Mouse (Mus musculus) adrenal gland, postnatal 4 days (tissue): ENCODE data around the gene Clstn2. TPM values are rescaled to one million over a fixed set of nuclear protein-coding genes. Genes with fewer than 3 reads are reported as not detected.

Experiments
- DNase-seq, 2 experiments: peaks; one replicate each; pipeline ENCODE4 v3.0.0; 2021 to 2022; ENCODE audit warnings: low spot score in 2 of 2, mixed read lengths in 2 of 2
- long read RNA-seq, 2 experiments: library from polyadenylated mRNA; stranded (forward); transcript quantifications; one replicate each; pipeline ENCODE4 v2.0.0; 2021
- total RNA-seq, 2 experiments: library from RNA; stranded (reverse); gene quantifications; 2 replicates each; pipeline ENCODE4 v1.2.3; 2021

The Clstn2 gene
- total RNA-seq = 1 to 10 TPM; 4.3 to 4.6 TPM
- long read RNA-seq, experiment 1, partial matches to known transcripts = 1 of 2 reads
- long read RNA-seq, experiment 1, other reads (novel, unspliced or antisense) = 1 of 2 reads
- long read RNA-seq, experiment 2, partial matches to known transcripts = 0 of 2 reads
- long read RNA-seq, experiment 2, other reads (novel, unspliced or antisense) = 2 of 2 reads

DNA sequence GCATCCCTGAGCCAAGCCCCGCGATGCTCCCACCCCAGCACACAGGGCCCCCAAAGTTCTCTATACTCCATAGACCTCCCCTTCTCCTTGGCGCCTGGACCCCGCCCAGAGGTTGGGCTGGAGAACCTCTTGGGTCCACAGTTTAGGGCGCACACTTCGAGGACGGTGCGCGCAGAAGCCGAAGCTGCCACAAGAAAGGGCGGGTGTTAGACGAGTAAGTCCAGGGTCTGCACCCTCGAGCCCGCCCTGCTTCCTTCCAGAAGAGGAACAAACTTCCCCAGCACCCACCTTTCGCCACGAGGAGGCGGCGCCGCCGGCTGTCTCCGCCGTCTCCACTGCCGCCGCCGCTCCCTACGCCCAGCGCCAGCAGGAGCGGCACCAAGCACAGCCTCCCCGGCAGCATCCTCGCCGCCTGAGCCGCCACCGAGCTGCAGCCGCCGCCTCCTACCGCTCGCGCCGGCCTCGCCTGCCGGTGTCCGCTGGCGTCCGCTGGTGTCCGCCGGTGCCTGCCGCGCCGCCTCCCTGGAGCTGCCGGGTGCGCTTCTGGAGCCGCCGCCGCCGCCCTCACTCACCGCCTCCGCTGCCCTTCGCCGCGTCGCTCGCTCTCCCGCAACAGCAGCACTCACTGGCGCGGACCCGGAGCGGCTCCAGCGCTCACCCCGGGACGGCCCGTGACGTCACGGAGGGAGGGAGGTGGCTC lies at the start of gene Clstn2:
Clstn2 (minus strand) TSS at position 609 of the 700 bp plus-strand sequence.
- DNase-seq = no peak

- DNase-seq = no peak
Observed at GRCm38 (mm10) chr9:98067767-98068166, 34.8 kb upstream of the Clstn2 start.

DNA sequence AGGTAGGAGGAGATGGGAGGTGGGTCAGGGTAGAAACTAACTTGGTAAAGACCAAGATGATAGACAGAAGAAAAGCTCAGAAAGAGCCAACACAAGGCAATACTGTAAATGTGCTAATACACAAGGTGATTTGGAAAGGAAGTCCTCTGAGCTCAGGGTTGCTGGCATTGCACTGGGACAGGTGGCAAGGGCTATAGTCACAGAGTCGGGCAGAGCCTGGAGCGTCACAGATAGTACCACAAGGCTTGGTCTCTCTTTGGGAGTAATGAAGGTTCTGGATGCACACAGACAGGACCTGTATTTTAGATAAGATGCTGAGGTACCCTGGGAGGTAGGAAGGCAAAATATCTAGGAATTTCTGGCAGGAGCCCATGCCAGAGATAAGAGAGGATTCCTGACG lies 28.7 kb upstream of the Clstn2 start:
- no peak for DNase-seq

GRCm38 (mm10) chr9:98057291-98057690 lies 24.3 kb upstream of the Clstn2 start:
- DNase-seq = no peak

DNA sequence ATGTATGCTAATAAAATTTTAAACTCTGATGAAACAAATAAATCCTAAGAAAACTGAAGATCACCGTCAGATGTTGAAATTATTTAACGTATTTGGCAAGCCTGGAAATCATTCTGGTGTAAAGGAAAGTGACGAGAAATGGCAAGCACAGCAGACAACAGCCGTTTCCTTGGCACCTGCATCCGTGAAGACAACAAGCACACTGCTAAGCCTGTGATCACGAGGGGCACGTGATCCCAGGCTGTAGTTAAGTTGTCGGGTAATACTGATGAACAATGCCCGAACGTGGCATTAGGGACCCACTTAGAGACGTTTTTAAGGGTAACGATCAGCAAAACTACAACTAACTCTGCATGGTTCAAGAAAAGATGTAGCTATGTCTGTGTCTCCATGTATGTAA lies 18.4 kb upstream of the Clstn2 start:
- no peak for DNase-seq

GRCm38 (mm10) chr9:98033273-98033855 lies 383 bp upstream of the Clstn2 start:
- DNase-seq = peak in 1 of 2 experiments; percentile 11

DNA sequence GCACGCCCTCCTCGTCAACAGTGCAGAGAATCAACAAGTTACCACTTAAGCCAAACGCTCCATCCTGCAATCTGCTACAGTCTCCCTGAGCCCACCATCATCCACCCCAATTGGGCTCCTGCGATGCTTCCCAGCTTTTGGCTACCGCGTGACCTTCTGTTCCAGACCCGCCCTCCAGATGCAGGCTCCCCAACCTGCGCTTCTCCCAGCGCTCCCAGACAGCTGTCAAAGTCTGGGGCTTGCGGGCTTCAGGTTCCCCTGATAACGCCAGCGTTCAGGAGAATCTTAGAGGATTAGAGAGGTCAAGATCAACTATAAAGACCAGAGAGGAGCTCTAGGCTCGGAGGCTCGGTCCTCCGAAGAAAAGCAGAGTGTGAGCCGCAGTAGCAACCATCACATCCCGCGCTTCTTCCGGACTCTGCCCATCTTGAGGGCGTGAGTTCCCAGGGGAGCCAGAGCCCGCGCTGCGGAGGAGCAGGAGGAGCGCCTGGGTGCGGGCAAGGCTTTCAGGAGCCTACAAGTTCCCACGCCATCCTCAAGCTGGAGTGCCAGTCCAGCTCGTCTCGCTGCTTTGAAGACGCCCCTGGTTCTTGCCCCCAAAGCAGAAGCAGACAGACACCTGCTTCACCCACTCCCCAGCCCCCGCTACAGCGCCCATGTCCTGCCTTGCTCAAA lies 946 bp downstream of the Clstn2 start:
- DNase-seq = no peak

GRCm38 (mm10) chr9:98030715-98031114 lies 2.3 kb downstream of the Clstn2 start:
- DNase-seq = no peak

GRCm38 (mm10) chr9:98025548-98025947 lies 7.4 kb downstream of the Clstn2 start:
- no peak for DNase-seq

DNA sequence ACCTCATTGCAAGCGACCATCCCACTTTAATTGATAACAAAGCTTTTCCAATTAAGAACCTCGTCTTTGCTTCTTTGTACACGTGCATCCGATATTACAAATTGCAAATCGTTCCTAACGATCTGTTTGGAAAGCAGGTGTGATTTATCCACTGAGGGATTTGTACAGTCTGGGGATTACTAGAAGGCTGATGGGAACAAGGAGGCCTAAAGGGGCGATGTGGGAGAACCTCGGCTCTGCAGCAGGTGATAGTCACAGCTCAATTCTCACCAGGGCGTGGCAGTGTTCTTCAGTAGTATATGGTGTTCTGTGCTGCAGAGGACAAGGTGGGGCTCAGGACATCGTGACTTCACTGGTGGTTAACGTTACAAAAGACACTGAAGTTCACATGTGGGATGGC lies 9.9 kb downstream of the Clstn2 start:
- DNase-seq = no peak

DNA sequence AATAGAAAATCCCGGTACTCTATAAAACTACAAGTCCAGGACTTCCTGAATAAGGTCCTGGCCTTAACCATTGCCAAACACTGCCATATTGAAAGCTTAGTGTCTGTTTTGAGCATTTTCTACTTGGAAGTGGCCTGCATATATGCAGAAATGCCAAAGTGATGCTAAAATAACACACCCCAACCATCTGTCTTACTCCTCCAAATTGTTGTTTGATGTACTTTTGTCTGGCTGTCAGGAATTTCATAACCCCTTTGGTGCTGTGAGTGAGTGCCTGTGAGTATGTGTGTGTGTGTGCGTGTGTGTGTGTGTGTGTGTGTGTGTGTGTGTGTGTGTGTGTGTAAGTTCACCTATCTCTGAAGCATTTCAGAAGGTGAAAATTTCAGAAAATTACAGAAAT lies 13.1 kb downstream of the Clstn2 start:
- DNase-seq = no peak

GRCm38 (mm10) chr9:98018687-98019086 lies 14.3 kb downstream of the Clstn2 start:
- DNase-seq = no peak

DNA sequence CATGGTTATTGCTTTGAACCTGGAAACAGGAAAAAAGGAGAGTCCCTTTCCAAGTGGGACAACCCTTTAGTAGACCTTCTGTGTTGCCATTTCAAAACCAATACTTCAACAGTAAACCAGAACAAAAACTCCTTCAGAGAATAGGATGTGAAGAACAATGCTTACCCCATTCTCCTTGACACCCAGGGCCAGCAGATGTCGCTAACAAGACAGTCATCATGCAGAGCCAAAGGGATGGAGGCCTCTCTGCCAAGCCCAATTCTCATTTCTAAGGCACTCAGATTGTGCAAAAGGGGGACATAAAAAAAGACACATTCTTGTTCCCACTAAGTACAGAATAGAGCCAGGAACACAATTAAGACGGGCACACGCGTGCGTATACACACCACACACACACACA lies 16.4 kb downstream of the Clstn2 start:
- no peak for DNase-seq

DNA sequence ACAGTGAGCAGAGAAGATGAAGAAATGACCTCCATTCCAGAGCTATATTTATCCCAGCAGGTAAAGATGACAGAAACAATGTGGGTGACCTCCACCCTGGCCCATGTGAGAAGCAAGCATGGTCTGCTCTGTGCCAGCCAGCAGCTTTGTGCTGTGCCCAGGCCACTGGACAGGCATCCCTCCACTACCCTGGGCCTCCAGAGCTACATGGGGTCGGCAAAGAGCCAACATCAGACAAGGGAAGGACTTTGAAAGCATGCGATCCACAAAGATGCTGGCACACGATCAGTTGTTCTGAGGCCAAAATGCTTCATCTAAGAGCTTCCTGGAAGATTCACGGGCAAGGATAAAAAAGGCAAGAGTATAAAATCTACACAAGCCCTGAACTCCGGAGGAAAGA lies 36.6 kb downstream of the Clstn2 start:
- DNase-seq = peak in 1 of 2 experiments; percentile 6

GRCm38 (mm10) chr9:97995723-97996122 lies 37.3 kb downstream of the Clstn2 start:
- DNase-seq = no peak

GRCm38 (mm10) chr9:97992131-97992530 lies 40.9 kb downstream of the Clstn2 start:
- no peak for DNase-seq

DNA sequence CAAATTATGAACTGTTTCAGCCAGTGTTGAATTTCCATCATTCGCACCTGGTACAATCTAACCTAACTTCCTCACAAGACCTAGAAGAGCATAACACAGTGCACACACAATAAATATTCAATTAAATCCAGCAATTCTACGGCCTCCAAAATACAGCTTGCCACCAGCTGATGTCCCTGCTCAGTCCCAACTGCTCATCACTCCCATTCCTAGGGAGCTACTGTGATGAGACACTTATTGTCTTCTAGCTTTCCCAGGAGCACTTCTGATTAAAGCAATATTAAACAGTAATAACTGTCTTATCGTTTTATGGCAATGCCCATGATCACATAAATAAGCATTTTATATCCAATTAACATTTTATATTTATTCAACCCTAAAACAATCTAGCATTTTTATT lies 55.6 kb downstream of the Clstn2 start:
- no peak for DNase-seq

GRCm38 (mm10) chr9:97974801-97975347 lies 58.1 kb downstream of the Clstn2 start:
- no peak for DNase-seq

DNA sequence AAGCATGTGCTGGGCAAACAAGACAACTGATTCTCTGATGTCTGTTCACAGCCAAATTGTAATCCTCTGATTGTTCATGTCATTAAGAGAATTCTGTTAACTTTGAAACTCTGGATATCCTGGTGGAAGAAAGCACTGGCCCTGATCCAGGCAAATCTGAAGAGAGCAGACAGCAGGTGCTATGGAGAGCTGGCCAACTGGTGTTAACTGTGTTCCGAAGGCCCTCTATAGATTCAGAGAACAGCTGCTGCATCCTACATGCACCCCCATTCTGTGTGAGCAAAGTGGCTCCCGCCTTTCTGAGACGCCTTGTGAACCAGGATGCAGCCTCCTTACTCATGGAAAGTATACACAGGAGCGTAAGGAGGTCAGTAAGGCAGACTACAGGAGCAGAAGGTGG lies 66.3 kb downstream of the Clstn2 start:
- no peak for DNase-seq

DNA sequence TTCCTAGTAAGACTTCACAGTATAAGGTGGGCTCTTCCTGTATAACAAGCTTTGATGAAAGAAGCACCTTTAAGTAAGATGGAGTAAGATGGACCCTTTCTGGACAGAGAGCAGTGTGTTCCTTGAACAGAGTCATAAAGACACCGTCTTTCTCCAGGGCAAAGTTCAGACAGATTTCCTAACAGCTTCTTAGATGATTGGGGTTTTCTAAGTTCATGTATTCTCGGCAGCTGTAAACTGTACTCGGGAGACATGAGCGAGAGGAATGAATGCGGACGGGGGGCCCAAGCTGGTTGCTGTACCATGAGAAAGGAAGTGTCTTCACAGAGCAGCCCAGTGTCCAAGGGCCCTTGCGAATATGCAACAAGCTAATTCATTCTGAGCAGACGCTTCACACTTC lies 75.5 kb downstream of the Clstn2 start:
- no peak for DNase-seq

DNA sequence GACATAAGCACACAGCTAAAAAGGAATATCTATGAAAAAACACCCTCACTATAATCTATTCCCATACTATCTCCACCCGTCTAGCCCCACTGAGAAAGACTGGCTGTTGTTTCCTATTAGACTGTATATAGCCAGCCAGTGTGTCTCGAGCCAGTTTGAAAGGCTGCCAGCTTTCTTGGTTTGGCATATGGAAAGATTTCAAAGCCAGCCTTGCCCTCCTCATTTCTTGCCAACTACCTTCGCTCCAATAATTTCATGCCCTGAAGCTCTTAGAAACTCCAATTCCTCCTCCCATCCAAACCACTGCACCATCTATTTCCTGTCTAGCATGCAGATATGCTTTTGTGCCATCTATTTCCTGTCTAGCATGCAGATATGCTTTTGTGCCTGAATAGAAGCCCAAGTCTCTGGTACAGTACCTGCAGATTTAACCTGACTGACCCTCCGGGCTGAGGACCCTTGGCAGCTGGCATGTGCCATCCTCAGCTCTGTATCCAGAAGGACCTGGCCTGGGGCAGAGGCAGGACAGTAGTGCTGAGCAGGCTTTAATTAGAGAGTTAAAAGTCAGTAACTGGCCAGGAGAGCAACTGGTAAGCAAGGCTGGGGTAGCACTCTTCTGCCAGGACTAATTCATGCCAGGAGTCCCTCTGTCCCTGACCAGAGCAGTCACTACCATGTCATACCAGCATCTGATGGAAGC lies 76.4 kb downstream of the Clstn2 start:
- DNase-seq = no peak
